Comparison of ENCODE assay signal across 8 mouse cellular contexts in genomic region chr4:150569834-150570571, GRCm38 (mm10).
DNase-seq lines count a peak whose midpoint lies in the region; ATAC-seq lines count a peak whose summit lies in the region.

No protein-coding gene starts in this region.

- no peak for DNase-seq in neural tube, embryonic 11.5 days (ENCODE audit: low spot score)
- DNase-seq in neural tube, embryonic 10.5 days (ENCODE audit: extremely low spot score, low spot score): no peak
- DNase-seq in T-cell, adult 2 months (ENCODE audit: low spot score): peak; percentile 57
- DNase-seq in forebrain, embryonic 10.5 days (ENCODE audit: extremely low spot score, low spot score): no peak
- DNase-seq in hindbrain, embryonic 11.5 days (ENCODE audit: low spot score): peak; percentile 67
- peak; percentile 64 for DNase-seq in liver
- no peak for DNase-seq in gastrocnemius, postnatal 25 days

- peak overlapping the region; percentile 87 for H3K4me2 ChIP-seq in neural tube, embryonic 11.5 days (ENCODE audit: low read depth)
- H3K4me2 ChIP-seq in hindbrain, embryonic 11.5 days (replicated peaks; ENCODE audit: low read depth, low read length): peak overlapping the region; percentile 90
- H3K4me2 ChIP-seq in midbrain, embryonic 16.5 days (ENCODE audit: low read length): peak overlapping the region; percentile 74

- H3K9me3 ChIP-seq in neural tube, embryonic 11.5 days (ENCODE audit: control insufficient read depth, low read length): no peaks in the 10 kb centered on the region
- H3K9me3 ChIP-seq in forebrain, embryonic 10.5 days: no peaks in the 10 kb centered on the region
- H3K9me3 ChIP-seq in hindbrain, embryonic 11.5 days (ENCODE audit: control insufficient read depth, low read length): no peaks in the 10 kb centered on the region
- no peaks in the 10 kb centered on the region for H3K9me3 ChIP-seq in midbrain, embryonic 16.5 days (replicated peaks; ENCODE audit: control insufficient read depth, low read length, poor library complexity, severe bottlenecking)

- H3K36me3 ChIP-seq in neural tube, embryonic 11.5 days (ENCODE audit: control insufficient read depth, insufficient read depth, low read length): peaks cover 2% of the 10 kb centered on the region; the same call in 1 of the 2 replicates
- H3K36me3 ChIP-seq in forebrain, embryonic 10.5 days (replicated peaks): peaks cover 32% of the 10 kb centered on the region
- H3K36me3 ChIP-seq in hindbrain, embryonic 11.5 days (ENCODE audit: control insufficient read depth, insufficient read depth, low read length): no peaks in the 10 kb centered on the region
- no peaks in the 10 kb centered on the region for H3K36me3 ChIP-seq in midbrain, embryonic 16.5 days (ENCODE audit: control insufficient read depth, insufficient read depth, low read length)

- WGBS in neural tube, embryonic 11.5 days: 2% methylated on average over 27 of the region's 27 CpGs
- 6% methylated on average over 27 of the region's 27 CpGs for WGBS in forebrain, embryonic 10.5 days
- 4% methylated on average over 27 of the region's 27 CpGs for WGBS in hindbrain, embryonic 11.5 days
- WGBS in midbrain, embryonic 16.5 days: under 1% methylated on average over 27 of the region's 27 CpGs

- H3K9ac ChIP-seq in neural tube, embryonic 11.5 days (ENCODE audit: low read length): peak overlapping the region; percentile 85
- peak overlapping the region; percentile 85 for H3K9ac ChIP-seq in hindbrain, embryonic 11.5 days (ENCODE audit: low read depth, low read length)
- peak overlapping the region; percentile 94 for H3K9ac ChIP-seq in midbrain, embryonic 16.5 days (ENCODE audit: low read depth, low read length)

- peak overlapping the region; percentile 91 for H3K27ac ChIP-seq in neural tube, embryonic 11.5 days (ENCODE audit: low read depth, low read length)
- peak overlapping the region; percentile 91 for H3K27ac ChIP-seq in forebrain, embryonic 10.5 days
- peak overlapping the region; percentile 87 for H3K27ac ChIP-seq in hindbrain, embryonic 11.5 days (ENCODE audit: low read depth, low read length)
- H3K27ac ChIP-seq in midbrain, embryonic 16.5 days (ENCODE audit: low read length): peak overlapping the region; percentile 92

- peaks cover 23% of the 10 kb centered on the region for H3K4me1 ChIP-seq in neural tube, embryonic 11.5 days (ENCODE audit: control insufficient read depth, insufficient read depth, low read length)
- peaks cover 42% of the 10 kb centered on the region for H3K4me1 ChIP-seq in forebrain, embryonic 10.5 days
- H3K4me1 ChIP-seq in hindbrain, embryonic 11.5 days (replicated peaks; ENCODE audit: control insufficient read depth, insufficient read depth, low read length): peaks cover 2% of the 10 kb centered on the region
- peaks cover 25% of the 10 kb centered on the region for H3K4me1 ChIP-seq in midbrain, embryonic 16.5 days (ENCODE audit: control insufficient read depth, insufficient read depth, low read length)

- no peak; the same call in 1 of the 2 replicates for ATAC-seq in neural tube, embryonic 11.5 days (ENCODE audit: insufficient read depth, low FRiP score, low TSS enrichment)
- peak; percentile 76 for ATAC-seq in hindbrain, embryonic 11.5 days (ENCODE audit: low FRiP score)
- peak; percentile 58; the same call in 1 of the 2 replicates for ATAC-seq in midbrain, embryonic 16.5 days

- no peaks in the 10 kb centered on the region for H3K27me3 ChIP-seq in neural tube, embryonic 11.5 days (ENCODE audit: control insufficient read depth, insufficient read depth, low read length)
- H3K27me3 ChIP-seq in forebrain, embryonic 10.5 days (ENCODE audit: poor library complexity, severe bottlenecking): no peaks in the 10 kb centered on the region
- no peaks in the 10 kb centered on the region for H3K27me3 ChIP-seq in hindbrain, embryonic 11.5 days (ENCODE audit: control insufficient read depth, insufficient read depth, low read length)
- no peaks in the 10 kb centered on the region for H3K27me3 ChIP-seq in midbrain, embryonic 16.5 days (ENCODE audit: control insufficient read depth, insufficient read depth, low read depth, low read length)

- peak overlapping the region; percentile 56 for H3K4me3 ChIP-seq in neural tube, embryonic 11.5 days (ENCODE audit: low read depth, low read length)
- H3K4me3 ChIP-seq in forebrain, embryonic 10.5 days: peak overlapping the region; percentile 63
- H3K4me3 ChIP-seq in hindbrain, embryonic 11.5 days (ENCODE audit: low read depth, low read length): peak overlapping the region; percentile 72
- H3K4me3 ChIP-seq in midbrain, embryonic 16.5 days (ENCODE audit: low read depth, low read length): peak overlapping the region; percentile 85

Comparison
In these comparisons a context has a peak if more than half of its experiments do, and no peak if none do; other contexts are left out.
1. DNase-seq: peak in T-cell, adult 2 months (single experiment), hindbrain, embryonic 11.5 days (single experiment) and liver (single experiment); none in neural tube, embryonic 11.5 days (single experiment), neural tube, embryonic 10.5 days (single experiment), forebrain, embryonic 10.5 days (single experiment) and gastrocnemius, postnatal 25 days (single experiment).
2. Peak in every context shown above with its lines, with median percentiles within 50 percentile points of each other: H3K27ac ChIP-seq, H3K4me2 ChIP-seq, H3K4me3 ChIP-seq and H3K9ac ChIP-seq.